Mouse (Mus musculus) midbrain, embryonic 11.5 days (tissue): ENCODE data around the gene Mboat1. TPM values are rescaled to one million over a fixed set of nuclear protein-coding genes. Genes with fewer than 3 reads are reported as not detected.

Experiments
- ATAC-seq: fragments of 200-750 bp; cut with Nextera tagmentation; 2 replicates; pipeline ENCODE4 v1.8.0; 2017; ENCODE audit warnings: moderate TSS enrichment, moderate library complexity; ENCODE audit not compliant: low FRiP score
- DNase-seq: peaks from one replicate; pipeline ENCODE4 v3.0.0; 2015; ENCODE audit warnings: low spot score; ENCODE audit errors: missing footprints
- H3K27ac ChIP-seq: fragments of 300-500 bp; sonication (generic); 2 replicates; pipeline ENCODE4 v1.5.1; 2014; ENCODE audit warnings: low read depth, low read length
- H3K27me3 ChIP-seq: fragments of 300-500 bp; sonication (generic); 2 replicates; pipeline ENCODE4 v1.6.1; 2014; ENCODE audit warnings: mild to moderate bottlenecking, low read length, moderate library complexity, mixed read lengths; ENCODE audit not compliant: control insufficient read depth, insufficient read depth
- H3K36me3 ChIP-seq: fragments of 300-500 bp; sonication (generic); 2 replicates; pipeline ENCODE4 v1.6.1; 2014; ENCODE audit warnings: mild to moderate bottlenecking, low read length, moderate library complexity, mixed read lengths; ENCODE audit not compliant: control insufficient read depth, insufficient read depth
- H3K4me1 ChIP-seq: fragments of 300-500 bp; sonication (generic); 2 replicates; pipeline ENCODE4 v1.6.1; 2014; ENCODE audit warnings: low read length; ENCODE audit not compliant: control insufficient read depth, insufficient read depth
- H3K4me2 ChIP-seq: fragments of 300-500 bp; sonication (generic); 2 replicates; pipeline ENCODE4 v1.6.1; 2014; ENCODE audit warnings: mild to moderate bottlenecking, moderate library complexity
- H3K4me3 ChIP-seq: fragments of 300-500 bp; sonication (generic); 2 replicates; pipeline ENCODE4 v1.5.1; 2014; ENCODE audit warnings: low read depth, low read length
- H3K9ac ChIP-seq: fragments of 300-500 bp; sonication (generic); 2 replicates; pipeline ENCODE4 v1.6.1; 2014; ENCODE audit warnings: low read length
- H3K9me3 ChIP-seq: fragments of 300-500 bp; sonication (generic); 2 replicates; pipeline ENCODE4 v1.6.1; 2016; ENCODE audit warnings: low read length; ENCODE audit not compliant: control insufficient read depth
- WGBS: fragments of 180-500 bp; shearing (Covaris S2); extraction: QIAGEN DNeasy Blood & Tissue Kit; methylation state at CpG from one replicate; pipeline ENCODE4 v1.1.7; 2014; 5-methylcytosine and 5-hydroxymethylcytosine counted together
- polyA plus RNA-seq: library from polyadenylated mRNA; unstranded; fragments of >200 nt; fragmentation: Nextera tagmentation; extraction: Ambion mirVana; gene quantifications from 2 replicates; pipeline ENCODE4 v1.2.1, GENCODE M21; 2014

Gene Mboat1
- polyA plus RNA-seq, 1 experiment from 2014 or later, result 7.2 TPM

DNA sequence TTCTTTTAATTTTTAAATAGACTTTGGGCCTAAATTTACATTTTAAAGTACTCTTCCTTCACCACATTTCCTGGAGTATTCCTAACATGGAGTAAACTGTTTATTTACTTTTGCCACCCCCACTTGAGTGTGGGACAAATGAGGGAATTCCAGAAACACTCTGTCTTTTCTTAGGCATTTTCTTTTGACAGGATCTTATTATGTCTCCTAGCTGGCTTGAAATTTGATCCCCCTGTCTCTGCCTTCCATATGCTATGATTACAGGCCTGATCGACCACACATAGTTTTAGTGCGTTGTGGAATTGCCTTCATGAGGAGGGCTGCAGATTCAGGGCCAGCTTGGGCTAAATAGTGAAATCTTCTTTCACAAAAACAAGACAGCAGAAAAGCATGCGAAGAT is 85.0 kb downstream of the Mboat1 start:
- no peak for ATAC-seq
- Histone ChIP-seq H3K9ac (no peak overlapping the region), H3K9me3 (no peaks in the 10 kb centered on the region), H3K4me2 (no peak overlapping the region), H3K27me3 (no peaks in the 10 kb centered on the region), H3K4me1 (peaks cover 3% of the 10 kb centered on the region; the same call in 1 of the 2 replicates), H3K27ac (no peak overlapping the region), H3K36me3 (no peaks in the 10 kb centered on the region), H3K4me3 (no peak overlapping the region)
- 50% methylated on average over 3 of the region's 3 CpGs for WGBS
- DNase-seq, result no peak

GRCm38 (mm10) chr13:30224114-30224513 is 87.8 kb downstream of the Mboat1 start:
- H3K27me3 ChIP-seq, result no peaks in the 10 kb centered on the region
- H3K27ac ChIP-seq, result no peak overlapping the region
- H3K4me2 ChIP-seq, result no peak overlapping the region
- WGBS, result 93% methylated on average over 10 of the region's 10 CpGs
- H3K4me3 ChIP-seq, result no peak overlapping the region
- no peaks in the 10 kb centered on the region for H3K36me3 ChIP-seq
- DNase-seq (no peak), ATAC-seq (no peak)
- peaks cover 3% of the 10 kb centered on the region; the same call in 1 of the 2 replicates for H3K4me1 ChIP-seq
- H3K9me3 ChIP-seq, result no peaks in the 10 kb centered on the region
- no peak overlapping the region for H3K9ac ChIP-seq

- ATAC-seq, result no peak
- no peak overlapping the region for H3K9ac ChIP-seq
- 92% methylated on average over 6 of the region's 6 CpGs for WGBS
These were observed 88.4 kb downstream of the Mboat1 start for GRCm38 (mm10) chr13:30224659-30225058.

DNA sequence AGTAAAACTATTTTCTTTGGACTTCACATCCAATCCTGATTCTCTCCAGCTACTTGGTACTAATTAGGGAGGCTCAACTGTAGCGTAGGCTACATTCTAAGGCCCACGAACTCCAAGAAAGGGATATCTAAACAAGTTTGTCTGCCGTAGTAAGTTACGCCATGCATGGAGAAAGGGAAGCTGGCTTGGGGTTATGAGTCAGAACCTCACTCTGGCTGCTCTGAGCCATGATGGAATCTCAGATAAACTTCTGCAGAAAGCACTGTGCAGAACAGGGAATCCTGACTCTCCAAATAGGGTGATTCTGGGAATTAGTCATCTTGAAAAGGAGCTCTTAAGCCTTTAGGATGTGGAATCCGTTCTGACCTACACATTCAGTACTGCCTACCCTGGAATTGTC is 92.5 kb downstream of the Mboat1 start:
- Histone ChIP-seq H3K36me3 (no peaks in the 10 kb centered on the region), H3K4me3 (no peak overlapping the region), H3K27me3 (no peaks in the 10 kb centered on the region), H3K4me2 (no peak overlapping the region), H3K4me1 (no peaks in the 10 kb centered on the region), H3K9ac (no peak overlapping the region), H3K9me3 (no peaks in the 10 kb centered on the region), H3K27ac (no peak overlapping the region)
- no peak for DNase-seq
- ATAC-seq, result no peak
- WGBS, result 83% methylated on average over 5 of the region's 5 CpGs

More at GRCm38 (mm10) chr13:30224659-30225058, 88.4 kb downstream of the Mboat1 start:
- H3K36me3 ChIP-seq, result no peaks in the 10 kb centered on the region
- H3K4me3 ChIP-seq, result no peak overlapping the region
- H3K4me1 ChIP-seq, result peaks cover 3% of the 10 kb centered on the region; the same call in 1 of the 2 replicates
- H3K4me2 ChIP-seq, result no peak overlapping the region
- no peak overlapping the region for H3K27ac ChIP-seq
- no peak for DNase-seq
- no peaks in the 10 kb centered on the region for H3K9me3 ChIP-seq
- H3K27me3 ChIP-seq, result no peaks in the 10 kb centered on the region

DNA sequence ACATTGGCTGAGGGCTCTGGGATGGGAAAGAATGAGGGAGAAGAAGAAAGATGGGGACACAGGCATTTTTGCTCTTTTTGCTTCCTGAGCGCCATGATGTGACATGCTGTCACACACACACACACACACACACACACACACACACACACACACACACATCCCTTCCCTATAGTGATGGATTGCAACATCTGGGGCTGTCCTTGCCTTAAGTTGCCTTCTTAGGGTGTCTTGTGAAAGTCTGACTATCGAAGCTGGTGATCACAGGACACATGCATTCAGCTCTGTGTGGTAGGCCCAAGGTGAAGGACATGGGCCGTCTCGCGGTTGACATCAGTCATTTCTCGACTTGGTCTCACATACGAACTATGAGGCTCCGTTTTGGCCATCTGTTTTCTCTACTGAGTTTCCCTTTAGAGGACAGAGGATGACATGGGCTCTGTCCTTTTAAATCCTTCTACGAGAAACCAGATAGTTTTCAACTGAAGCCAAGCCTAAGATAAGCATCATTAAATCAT is 93.4 kb downstream of the Mboat1 start:
- Histone ChIP-seq H3K4me2 (no peak overlapping the region), H3K4me1 (no peaks in the 10 kb centered on the region), H3K9me3 (no peaks in the 10 kb centered on the region), H3K27ac (no peak overlapping the region), H3K36me3 (no peaks in the 10 kb centered on the region), H3K9ac (no peak overlapping the region), H3K27me3 (no peaks in the 10 kb centered on the region), H3K4me3 (no peak overlapping the region)
- 91% methylated on average over 9 of the region's 9 CpGs for WGBS
- ATAC-seq (no peak), DNase-seq (peak; percentile 26)

GRCm38 (mm10) chr13:30235056-30235750 is 98.9 kb downstream of the Mboat1 start:
- Histone ChIP-seq H3K4me3 (no peak overlapping the region), H3K36me3 (no peaks in the 10 kb centered on the region), H3K9me3 (no peaks in the 10 kb centered on the region), H3K27ac (no peak overlapping the region), H3K27me3 (no peaks in the 10 kb centered on the region), H3K4me1 (no peaks in the 10 kb centered on the region), H3K4me2 (no peak overlapping the region), H3K9ac (no peak overlapping the region)
- no peak for ATAC-seq
- WGBS, result 82% methylated on average over 11 of the region's 11 CpGs
- DNase-seq, result no peak

GRCm38 (mm10) chr13:30239396-30239795 is 103.1 kb downstream of the Mboat1 start:
- Histone ChIP-seq H3K9ac (no peak overlapping the region), H3K27ac (no peak overlapping the region), H3K36me3 (no peaks in the 10 kb centered on the region), H3K4me1 (no peaks in the 10 kb centered on the region), H3K9me3 (no peaks in the 10 kb centered on the region), H3K27me3 (no peaks in the 10 kb centered on the region), H3K4me3 (no peak overlapping the region), H3K4me2 (no peak overlapping the region)
- WGBS, result 95% methylated on average over 6 of the region's 6 CpGs
- DNase-seq (peak; percentile 77), ATAC-seq (no peak)

GRCm38 (mm10) chr13:30245573-30245972 is 109.3 kb downstream of the Mboat1 start:
- no peaks in the 10 kb centered on the region for H3K36me3 ChIP-seq
- WGBS, result 92% methylated on average over 4 of the region's 4 CpGs
- no peak overlapping the region for H3K27ac ChIP-seq
- ATAC-seq (no peak), DNase-seq (no peak)
- H3K27me3 ChIP-seq, result no peaks in the 10 kb centered on the region
- no peak overlapping the region for H3K9ac ChIP-seq
- no peak overlapping the region for H3K4me3 ChIP-seq
- no peaks in the 10 kb centered on the region for H3K9me3 ChIP-seq
- no peak overlapping the region for H3K4me2 ChIP-seq
- H3K4me1 ChIP-seq, result no peaks in the 10 kb centered on the region

DNA sequence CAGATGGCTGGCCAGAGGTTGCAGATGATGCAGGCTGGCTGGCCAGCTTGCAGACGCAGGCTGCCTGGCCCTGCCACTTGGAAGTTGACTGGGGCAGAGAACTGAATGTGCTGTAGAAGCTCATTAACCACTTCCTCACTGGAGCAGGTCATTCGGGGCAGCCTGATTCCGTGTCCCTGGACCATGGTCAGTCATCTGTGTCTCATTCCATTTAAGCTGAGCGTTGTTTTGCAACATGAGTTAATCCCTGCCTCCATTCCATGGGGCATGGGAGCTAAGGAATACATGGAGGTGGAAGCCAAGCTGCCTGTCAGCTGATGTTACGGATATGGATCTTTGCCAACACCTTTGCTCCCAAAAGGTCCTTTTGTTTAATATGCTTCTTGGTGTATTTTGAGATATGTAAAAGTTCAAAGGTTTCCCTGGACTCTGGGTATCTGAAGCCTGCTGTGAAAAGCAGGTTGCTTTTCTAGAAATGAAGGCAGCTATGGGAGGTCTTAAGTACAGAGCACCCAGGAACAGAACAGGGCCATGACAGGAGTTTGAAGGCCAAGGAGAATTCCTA is 114.1 kb downstream of the Mboat1 start:
- peaks cover 6% of the 10 kb centered on the region; the same call in 1 of the 2 replicates for H3K4me1 ChIP-seq
- no peak overlapping the region for H3K27ac ChIP-seq
- H3K27me3 ChIP-seq, result no peaks in the 10 kb centered on the region
- WGBS, result 34% methylated on average over 5 of the region's 5 CpGs
- H3K4me2 ChIP-seq, result no peak overlapping the region
- no peaks in the 10 kb centered on the region for H3K9me3 ChIP-seq
- H3K4me3 ChIP-seq, result no peak overlapping the region
- H3K36me3 ChIP-seq, result no peaks in the 10 kb centered on the region
- DNase-seq, result no peak
- ATAC-seq, result no peak
- no peak overlapping the region for H3K9ac ChIP-seq
